Mouse (Mus musculus): ENCODE measurements at regions not wholly inside any gene's neighbourhood (a gene's known extent, or its start where the extent isn't known, plus 50 kb on each side); places are given as distances from the start of the nearest gene placed in this dataset.
A peak's percentile ranks its signal among the peaks of the same experiment; 100 is the strongest.
"Not testable (repeated sequence)": the region's sequence is repeated elsewhere in the genome, so short reads cannot be mapped to it uniquely, and the experiment has no call there.

DNA sequence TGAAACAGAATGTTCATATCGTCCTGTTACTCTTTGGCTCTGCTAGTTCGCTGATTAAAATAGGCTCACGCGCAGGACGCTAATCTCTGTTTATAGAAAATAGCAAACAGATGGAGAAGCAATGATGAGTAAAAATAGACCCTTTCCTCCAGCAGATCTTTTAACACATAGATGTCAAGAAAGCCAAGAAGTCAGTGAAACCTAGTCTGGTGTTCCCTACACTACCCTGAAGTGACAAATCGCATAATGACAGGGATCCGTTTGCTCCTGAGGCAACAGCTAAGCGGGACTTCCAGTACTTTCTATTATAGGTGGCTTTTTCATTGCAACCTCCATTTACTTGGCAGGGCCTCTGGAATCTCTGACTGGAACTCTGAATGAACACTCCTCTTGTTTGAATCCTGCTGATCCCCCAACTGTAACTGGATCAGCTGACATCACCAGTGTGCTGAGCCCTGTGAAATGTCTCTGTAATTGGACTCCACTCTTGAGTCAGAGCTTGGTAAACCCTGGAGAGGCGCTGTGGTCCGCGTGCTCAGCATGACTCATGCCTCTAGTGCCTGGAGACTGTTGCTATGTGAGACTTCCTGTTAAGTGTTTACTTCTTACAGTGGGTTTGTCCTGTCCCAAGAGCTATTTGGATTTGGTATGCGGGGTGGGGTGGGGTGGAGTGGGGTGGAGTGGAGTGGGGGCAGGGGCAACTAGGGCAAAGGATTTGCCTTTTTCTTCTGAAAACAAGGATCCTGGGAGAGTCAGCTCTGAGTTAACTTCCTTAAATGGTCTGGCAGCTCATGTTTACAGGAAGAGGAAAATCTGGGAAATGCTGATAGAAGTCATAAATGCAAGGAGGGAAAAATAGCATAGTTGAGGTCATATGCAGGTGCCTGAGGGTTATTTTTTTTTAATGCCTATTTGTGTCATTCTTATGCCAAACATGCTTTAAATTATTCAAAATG lies 162.4 kb upstream of the Akr1e1 start:
- Histone ChIP-seq H3K4me1 (replicated peaks) (no peaks in the 10 kb centered on the region), H3K36me3 (replicated peaks) (no peaks in the 10 kb centered on the region), H3K9me3 (replicated peaks) (no peaks in the 10 kb centered on the region), H3K27ac (replicated peaks) (peak overlapping the region; percentile 45; the same call in 1 of the 2 replicates), H3K4me2 (no peak overlapping the region), H3K27me3 (no peaks in the 10 kb centered on the region), H3K9ac (no peak overlapping the region), H3K4me3 (replicated peaks) (no peak overlapping the region)
- peak; percentile 89 for ATAC-seq (ENCODE audit: insufficient read depth)
- WGBS (ENCODE audit: insufficient replicate concordance) = 31% methylated on average over 12 of the region's 12 CpGs

- H3K27ac ChIP-seq (replicated peaks) = no peak overlapping the region
- no peak overlapping the region for H3K4me2 ChIP-seq
- H3K27me3 ChIP-seq = no peaks in the 10 kb centered on the region
- WGBS (ENCODE audit: insufficient replicate concordance) = 46% methylated on average over 3 of the region's 3 CpGs
- no peak for ATAC-seq (ENCODE audit: insufficient read depth)
- H3K4me1 ChIP-seq (replicated peaks) = no peaks in the 10 kb centered on the region
- no peaks in the 10 kb centered on the region for H3K36me3 ChIP-seq (replicated peaks)
- H3K9ac ChIP-seq = no peak overlapping the region
- H3K9me3 ChIP-seq (replicated peaks) = no peaks in the 10 kb centered on the region
- H3K4me3 ChIP-seq (replicated peaks) = no peak overlapping the region
Measured at GRCm38 (mm10) chr13:4759965-4760364, 151.0 kb upstream of the Akr1e1 start.

- Histone ChIP-seq H3K9ac (no peak overlapping the region), H3K4me2 (no peak overlapping the region), H3K9me3 (replicated peaks) (no peaks in the 10 kb centered on the region), H3K27ac (replicated peaks) (no peak overlapping the region), H3K4me1 (replicated peaks) (no peaks in the 10 kb centered on the region), H3K36me3 (replicated peaks) (no peaks in the 10 kb centered on the region), H3K27me3 (no peaks in the 10 kb centered on the region), H3K4me3 (replicated peaks) (no peak overlapping the region)
- no peak for ATAC-seq (ENCODE audit: insufficient read depth)
Measured at GRCm38 (mm10) chr13:4756529-4756928, 147.6 kb upstream of the Akr1e1 start.

- no peak for ATAC-seq (ENCODE audit: insufficient read depth)
- H3K9me3 ChIP-seq (replicated peaks) = no peaks in the 10 kb centered on the region
- H3K4me3 ChIP-seq (replicated peaks) = no peak overlapping the region
- WGBS (ENCODE audit: insufficient replicate concordance) = 43% methylated on average over 2 of the region's 2 CpGs
- no peak overlapping the region for H3K4me2 ChIP-seq
- H3K4me1 ChIP-seq (replicated peaks) = no peaks in the 10 kb centered on the region
- H3K27ac ChIP-seq (replicated peaks) = no peak overlapping the region
- no peak overlapping the region for H3K9ac ChIP-seq
- H3K27me3 ChIP-seq = no peaks in the 10 kb centered on the region
- H3K36me3 ChIP-seq (replicated peaks) = no peaks in the 10 kb centered on the region
Measured at GRCm38 (mm10) chr13:4742930-4743329, 134.0 kb upstream of the Akr1e1 start.

GRCm38 (mm10) chr13:4716299-4716698 lies 107.3 kb upstream of the Akr1e1 start:
- H3K4me3 ChIP-seq (replicated peaks); H3K36me3 ChIP-seq (replicated peaks); H3K27ac ChIP-seq (replicated peaks); H3K4me1 ChIP-seq (replicated peaks); H3K4me2 ChIP-seq; H3K9me3 ChIP-seq (replicated peaks); ATAC-seq (ENCODE audit: insufficient read depth); H3K9ac ChIP-seq; H3K27me3 ChIP-seq: not testable (repeated sequence)
- WGBS (ENCODE audit: insufficient replicate concordance) = 43% methylated on average over 2 of the region's 2 CpGs

- Histone ChIP-seq H3K27me3 (no peaks in the 10 kb centered on the region), H3K9ac (no peak overlapping the region), H3K9me3 (replicated peaks) (no peaks in the 10 kb centered on the region), H3K36me3 (replicated peaks) (no peaks in the 10 kb centered on the region), H3K4me2 (no peak overlapping the region), H3K27ac (replicated peaks) (no peak overlapping the region), H3K4me1 (replicated peaks) (no peaks in the 10 kb centered on the region), H3K4me3 (replicated peaks) (no peak overlapping the region)
- WGBS (ENCODE audit: insufficient replicate concordance) = 55% methylated on average over 1 of the region's 1 CpGs
- ATAC-seq (ENCODE audit: insufficient read depth) = peak; percentile 81
Measured at GRCm38 (mm10) chr13:4714724-4715123, 105.8 kb upstream of the Akr1e1 start.

GRCm38 (mm10) chr13:4712698-4713097 lies 103.7 kb upstream of the Akr1e1 start:
- no peak overlapping the region for H3K4me2 ChIP-seq
- ATAC-seq (ENCODE audit: insufficient read depth) = no peak
- no peaks in the 10 kb centered on the region for H3K4me1 ChIP-seq (replicated peaks)
- no peaks in the 10 kb centered on the region for H3K27me3 ChIP-seq
- H3K36me3 ChIP-seq (replicated peaks) = no peaks in the 10 kb centered on the region
- no peak overlapping the region for H3K4me3 ChIP-seq (replicated peaks)
- no peaks in the 10 kb centered on the region for H3K9me3 ChIP-seq (replicated peaks)
- no peak overlapping the region for H3K27ac ChIP-seq (replicated peaks)
- 54% methylated on average over 3 of the region's 3 CpGs for WGBS (ENCODE audit: insufficient replicate concordance)
- H3K9ac ChIP-seq = no peak overlapping the region

GRCm38 (mm10) chr13:4699591-4699990 lies 90.6 kb upstream of the Akr1e1 start:
- H3K27ac ChIP-seq (replicated peaks); H3K4me1 ChIP-seq (replicated peaks); ATAC-seq (ENCODE audit: insufficient read depth); H3K4me3 ChIP-seq (replicated peaks); H3K9ac ChIP-seq; H3K36me3 ChIP-seq (replicated peaks); H3K9me3 ChIP-seq (replicated peaks); H3K27me3 ChIP-seq; H3K4me2 ChIP-seq: not testable (repeated sequence)
- 40% methylated on average over 2 of the region's 2 CpGs for WGBS (ENCODE audit: insufficient replicate concordance)

DNA sequence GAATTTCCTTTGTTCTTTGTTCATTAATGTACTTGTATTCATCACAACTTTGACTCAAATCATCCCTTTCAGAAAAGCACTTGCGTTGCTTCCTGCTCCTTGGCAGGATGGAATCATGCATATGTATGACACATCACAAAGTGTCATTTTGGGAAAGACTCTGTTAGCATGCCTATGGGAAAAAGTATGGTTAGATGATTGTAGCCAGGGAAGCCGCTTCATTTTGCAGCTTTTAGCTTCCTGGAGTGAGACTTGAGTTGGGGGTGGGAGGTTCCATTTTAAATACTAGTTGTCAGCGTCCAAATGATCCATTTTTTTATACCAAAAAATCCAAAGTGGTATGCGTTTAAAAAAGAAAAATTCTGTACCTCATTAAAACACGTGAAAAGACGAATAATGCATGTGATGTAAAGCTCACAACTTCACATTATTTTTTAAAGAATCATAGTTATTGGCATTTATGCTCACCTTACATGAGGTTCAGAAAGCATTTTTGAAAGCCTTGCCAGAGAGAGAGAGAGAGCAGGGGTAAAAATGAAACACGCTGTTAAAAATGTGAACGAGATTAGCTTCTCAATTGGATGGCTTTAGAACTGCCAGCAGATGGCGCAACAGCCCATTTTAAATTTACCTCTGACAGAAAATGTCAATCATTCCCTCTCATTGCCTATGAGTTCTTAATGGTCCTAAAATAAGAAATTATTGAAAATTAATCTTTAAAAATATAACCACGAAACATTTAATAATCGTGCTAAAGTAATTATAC lies 57.6 kb upstream of the Akr1e1 start:
- 26% methylated on average over 11 of the region's 11 CpGs for WGBS (ENCODE audit: insufficient replicate concordance)
- H3K4me1 ChIP-seq (replicated peaks) = no peaks in the 10 kb centered on the region
- ATAC-seq (ENCODE audit: insufficient read depth) = no peak
- no peak overlapping the region for H3K27ac ChIP-seq (replicated peaks)
- H3K36me3 ChIP-seq (replicated peaks) = no peaks in the 10 kb centered on the region
- no peaks in the 10 kb centered on the region for H3K27me3 ChIP-seq
- no peak overlapping the region for H3K4me3 ChIP-seq (replicated peaks)
- no peaks in the 10 kb centered on the region for H3K9me3 ChIP-seq (replicated peaks)
- H3K9ac ChIP-seq = no peak overlapping the region
- no peak overlapping the region for H3K4me2 ChIP-seq

GRCm38 (mm10) chr13:4663390-4663789 lies 54.4 kb upstream of the Akr1e1 start:
- Histone ChIP-seq H3K27me3 (no peaks in the 10 kb centered on the region), H3K4me3 (replicated peaks) (no peak overlapping the region), H3K4me2 (no peak overlapping the region), H3K4me1 (replicated peaks) (no peaks in the 10 kb centered on the region), H3K27ac (replicated peaks) (no peak overlapping the region), H3K9me3 (replicated peaks) (no peaks in the 10 kb centered on the region), H3K9ac (no peak overlapping the region), H3K36me3 (replicated peaks) (no peaks in the 10 kb centered on the region)
- WGBS (ENCODE audit: insufficient replicate concordance) = 28% methylated on average over 3 of the region's 3 CpGs
- no peak for ATAC-seq (ENCODE audit: insufficient read depth)

DNA sequence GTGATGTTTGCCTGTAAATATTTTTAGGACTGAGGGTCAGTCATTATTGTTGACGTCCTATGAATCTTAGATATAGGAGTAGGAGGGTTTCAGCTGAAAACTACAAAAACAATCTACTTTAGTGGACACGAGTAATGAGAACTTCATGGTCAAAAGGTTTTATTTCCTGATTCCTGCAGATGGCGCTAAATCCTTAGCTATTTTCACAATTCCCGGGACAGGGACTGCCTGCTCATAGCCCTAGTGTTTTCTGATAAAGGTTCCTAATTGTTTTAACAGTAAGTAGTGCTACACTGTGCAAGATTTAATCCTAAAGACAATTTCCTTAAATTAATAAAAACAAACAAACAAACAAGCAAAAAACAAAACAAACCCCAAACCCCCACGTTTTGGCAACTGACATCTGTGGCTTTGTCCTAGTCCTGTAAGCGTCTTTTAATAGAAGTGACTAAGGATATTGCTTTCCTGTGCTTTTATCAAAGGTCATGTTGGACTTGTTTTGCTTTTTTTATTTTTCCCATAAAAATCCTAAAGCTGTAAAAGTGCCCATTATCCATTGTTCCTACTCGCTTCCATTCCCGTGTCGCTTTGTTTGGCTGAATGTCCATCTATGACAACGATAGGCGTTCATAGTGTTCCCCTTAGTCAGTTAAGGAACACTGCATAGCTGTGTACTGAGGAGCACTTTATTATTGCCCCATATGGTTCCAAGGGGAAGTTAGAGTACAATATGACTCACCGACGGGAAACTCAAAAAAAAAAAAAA lies 53.5 kb upstream of the Akr1e1 start:
- H3K4me1 ChIP-seq (replicated peaks) = no peaks in the 10 kb centered on the region
- H3K4me3 ChIP-seq (replicated peaks) = no peak overlapping the region
- H3K27me3 ChIP-seq = no peaks in the 10 kb centered on the region
- no peak overlapping the region for H3K9ac ChIP-seq
- 0 out of 2 replicates have a peak, but pooled peaks have one; percentile 42 for ATAC-seq (ENCODE audit: insufficient read depth)
- no peak overlapping the region for H3K27ac ChIP-seq (replicated peaks)
- H3K4me2 ChIP-seq = no peak overlapping the region
- no peaks in the 10 kb centered on the region for H3K36me3 ChIP-seq (replicated peaks)
- no peaks in the 10 kb centered on the region for H3K9me3 ChIP-seq (replicated peaks)
- 16% methylated on average over 13 of the region's 13 CpGs for WGBS (ENCODE audit: insufficient replicate concordance)

All from liver, embryonic 15.5 days (tissue).